Mouse (Mus musculus): ENCODE measurements around the gene Mst1.

Mst1 gene

GRCm38 (mm10) chr9:108129042-108129948 lies 49.1 kb downstream of the Mst1 start:
- DNase-seq (ENCODE audit: low read depth, low spot score), result no peak

DNA sequence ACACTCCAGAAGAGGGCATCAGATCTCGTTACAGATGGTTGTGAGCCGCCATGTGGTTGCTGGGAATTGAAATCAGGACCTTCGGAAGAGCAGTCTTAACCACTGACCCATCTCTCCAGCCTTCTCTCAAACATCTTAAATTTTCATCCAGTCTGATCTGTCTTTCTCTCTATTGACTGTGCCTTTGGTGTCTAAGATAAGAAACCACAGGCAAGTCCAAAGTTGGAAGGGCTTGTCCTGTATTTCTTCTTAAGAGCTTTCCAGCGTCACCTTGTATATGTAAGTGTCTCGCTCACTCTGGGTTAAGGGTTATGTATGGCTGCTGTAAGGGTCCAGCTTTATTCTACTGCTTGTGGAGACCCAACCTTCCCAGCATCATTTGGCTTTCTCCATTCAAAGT lies 51.3 kb downstream of the Mst1 start:
- DNase-seq (ENCODE audit: low read depth, low spot score), result no peak

DNA sequence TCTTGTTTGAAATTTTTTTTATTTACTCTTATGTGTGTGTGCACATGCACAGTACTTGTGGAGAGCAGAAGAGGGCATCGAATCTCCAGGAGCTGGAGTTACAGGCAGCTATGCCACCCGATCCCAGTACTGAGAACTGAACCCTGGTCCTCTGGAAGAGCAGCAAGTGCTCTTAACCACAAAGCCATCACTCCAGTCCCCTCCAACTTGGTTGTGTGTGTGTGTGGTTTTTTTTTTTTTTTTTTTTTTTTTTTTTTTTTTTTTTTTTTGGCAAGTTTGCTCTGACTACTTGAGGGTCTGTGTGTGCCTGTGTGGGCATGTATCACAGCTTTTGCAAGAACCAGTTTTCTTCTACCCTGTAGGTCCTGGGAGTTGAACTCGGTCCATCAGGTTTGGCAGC lies 52.1 kb downstream of the Mst1 start:
- no peak for DNase-seq (ENCODE audit: low read depth, low spot score)

GRCm38 (mm10) chr9:108133478-108133877 lies 53.2 kb downstream of the Mst1 start:
- no peak for DNase-seq (ENCODE audit: low read depth, low spot score)

Measured in 3T3-L1 (cell line).